Mouse (Mus musculus): ENCODE data around the gene Pde4d. TPM values are rescaled to one million over a fixed set of nuclear protein-coding genes. Genes with fewer than 3 reads are reported as not detected.

Pde4d gene
- total RNA-seq, 2 experiments from 2014 or later, result 37.4 to 43.6 TPM

DNA sequence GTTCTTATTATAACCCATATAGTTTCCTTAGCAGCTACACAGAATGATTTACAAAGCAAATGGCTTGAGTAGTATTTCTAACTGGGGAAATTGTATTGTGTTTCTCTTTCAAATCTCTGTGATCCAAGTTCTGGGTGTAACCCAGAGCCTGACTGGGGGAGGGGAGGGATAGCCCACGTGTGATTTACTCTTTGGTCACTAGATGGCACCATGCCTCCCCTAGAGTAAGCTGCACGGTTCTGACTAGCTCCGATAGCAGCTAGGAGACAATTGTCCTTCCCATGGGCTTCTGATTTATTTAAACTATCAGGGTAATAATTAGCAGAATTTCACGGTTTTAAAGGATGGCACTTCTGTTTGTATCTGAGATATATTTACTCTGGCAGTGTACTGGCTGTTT lies 893.8 kb downstream of the Pde4d start:
- DNase-seq, result peak; percentile 67 to 72
- intact Hi-C loops (cut with DNase I), result loop anchor here (1.0 to 10.0 kb wide), 5 partner anchors 114 to 391 kb away; no protein-coding TSS in a partner anchor

DNA sequence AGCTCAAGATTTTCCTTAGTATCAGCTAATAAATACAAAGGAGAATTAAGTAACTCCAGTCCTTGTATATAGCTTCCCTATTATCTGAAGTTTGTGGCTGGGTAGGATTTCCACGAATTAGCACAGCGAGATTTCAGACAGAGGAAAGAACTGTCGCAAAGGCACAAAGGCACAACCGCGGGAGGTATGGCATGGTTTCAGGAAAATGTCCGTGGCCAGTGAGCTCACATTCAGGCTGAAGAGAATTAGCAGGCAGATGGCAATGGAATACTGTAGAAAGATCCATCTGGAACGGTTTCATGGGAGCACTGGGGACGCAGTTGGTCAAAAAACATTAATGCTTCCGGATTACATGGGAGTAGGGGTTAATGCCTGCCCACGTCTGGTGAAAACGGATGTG lies 898.0 kb downstream of the Pde4d start:
- intact Hi-C loops (cut with DNase I), result loop anchor here (5.0 to 10.0 kb wide), 2 partner anchors 95 to 387 kb away; no protein-coding TSS in a partner anchor
- DNase-seq, result no peak

- intact Hi-C loops (cut with DNase I), result loop anchor here (5.0 to 10.0 kb wide), 2 partner anchors 94 to 386 kb away; no protein-coding TSS in a partner anchor
- no peak for DNase-seq
These were observed 898.6 kb downstream of the Pde4d start for GRCm38 (mm10) chr13:109348316-109348715.

- no peak for DNase-seq
- intact Hi-C loops (cut with DNase I), result no loop called here
These were observed 900.4 kb downstream of the Pde4d start for GRCm38 (mm10) chr13:109350100-109350499.

DNA sequence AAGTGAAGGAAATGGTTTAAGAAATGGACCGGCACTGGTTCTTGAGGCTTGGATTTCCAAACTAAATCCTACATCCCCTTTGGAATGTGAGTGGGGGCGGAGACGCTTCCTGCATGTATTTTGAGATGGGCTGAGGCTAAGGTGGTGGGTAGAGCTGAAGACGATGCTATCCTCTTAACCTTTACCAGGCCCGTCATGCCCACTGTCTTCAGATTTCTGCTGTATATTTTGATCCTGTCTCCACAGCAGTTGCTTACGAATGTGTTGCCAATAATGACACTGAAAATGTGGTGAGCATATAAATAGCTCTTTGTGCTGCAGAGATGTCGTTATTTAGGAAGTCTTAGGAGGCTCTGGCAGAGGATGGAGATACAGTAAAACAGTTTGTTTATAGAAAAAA lies 904.3 kb downstream of the Pde4d start:
- DNase-seq, result no peak
- intact Hi-C loops (cut with DNase I), result no loop called here

GRCm38 (mm10) chr13:109356252-109356651 lies 906.5 kb downstream of the Pde4d start:
- intact Hi-C loops (cut with DNase I), result no loop called here
- DNase-seq, result no peak

DNA sequence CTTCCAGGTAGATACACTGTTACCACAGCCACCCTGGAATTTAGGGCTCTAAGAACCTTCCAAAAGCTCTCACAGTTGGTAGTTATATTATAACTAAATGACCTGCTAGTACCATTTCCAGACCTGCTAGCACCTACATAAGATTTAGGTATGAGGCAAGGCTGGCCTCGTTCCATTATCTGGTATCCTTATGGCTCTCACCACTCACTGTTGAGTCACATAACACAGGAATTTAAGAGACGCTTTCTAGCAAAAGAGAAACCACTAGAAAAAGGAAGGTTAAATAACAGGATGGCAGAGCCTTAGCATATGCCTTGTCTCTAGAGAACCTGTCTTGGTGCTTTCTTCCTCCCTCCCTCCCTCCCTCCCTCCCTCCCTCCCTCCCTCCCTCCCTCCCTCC lies 910.2 kb downstream of the Pde4d start:
- intact Hi-C loops (cut with DNase I), result no loop called here
- DNase-seq, result no peak

DNA sequence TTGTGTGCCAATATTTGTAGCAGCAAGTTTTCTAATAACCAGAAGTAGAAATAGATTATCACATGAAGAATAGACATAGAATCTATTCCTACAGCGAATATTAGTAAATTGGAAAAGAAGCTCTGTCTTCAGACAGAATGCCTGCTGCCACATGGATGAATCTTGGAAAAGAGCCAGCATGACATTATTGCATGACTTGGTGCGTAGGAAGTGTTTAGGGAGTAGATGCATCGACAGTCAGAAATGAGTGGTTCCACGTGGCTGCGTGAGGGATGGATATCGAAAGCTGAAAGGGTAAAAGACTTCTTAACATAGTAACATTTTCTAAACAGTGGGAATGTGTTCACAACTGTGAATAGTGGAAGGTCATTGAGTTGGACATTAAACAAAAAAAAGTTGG lies 912.6 kb downstream of the Pde4d start:
- intact Hi-C loops (cut with DNase I), result no loop called here
- no peak for DNase-seq

- no peak for DNase-seq
- intact Hi-C loops (cut with DNase I), result no loop called here
These were observed 924.7 kb downstream of the Pde4d start for GRCm38 (mm10) chr13:109374465-109374864.

GRCm38 (mm10) chr13:109376681-109377080 lies 926.9 kb downstream of the Pde4d start:
- intact Hi-C loops (cut with DNase I), result no loop called here
- DNase-seq, result no peak

GRCm38 (mm10) chr13:109380149-109380548 lies 930.4 kb downstream of the Pde4d start:
- intact Hi-C loops (cut with DNase I), result no loop called here
- DNase-seq, result no peak

DNA sequence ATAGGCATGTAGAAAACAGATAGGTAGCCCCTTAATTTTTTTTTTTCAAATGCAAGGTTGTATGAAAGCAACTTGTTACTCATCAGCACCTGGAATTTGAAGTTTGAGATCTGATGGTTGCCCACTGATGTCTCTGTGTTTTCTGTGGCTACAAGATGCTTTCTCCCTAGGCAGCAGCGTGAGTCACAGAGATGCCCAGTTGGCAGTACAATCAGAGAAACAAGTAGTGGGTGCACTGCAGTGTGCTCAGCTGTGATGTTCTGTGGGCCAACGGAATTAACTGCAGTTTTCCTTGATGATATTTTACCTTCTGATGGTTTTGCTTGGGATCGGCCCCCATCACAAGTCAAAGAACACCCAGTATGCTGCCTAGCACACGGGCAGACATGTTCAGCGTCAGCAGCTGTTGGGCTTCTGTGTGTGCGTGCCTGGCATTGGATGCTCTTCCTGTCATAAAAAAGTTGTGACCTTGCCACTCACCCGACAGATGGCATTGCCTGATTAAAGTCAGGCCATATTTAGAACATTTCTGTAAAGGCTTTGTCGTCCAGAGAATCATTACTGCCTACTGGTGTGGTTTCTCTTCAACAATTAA lies 939.0 kb downstream of the Pde4d start:
- DNase-seq, result no peak
- intact Hi-C loops (cut with DNase I), result no loop called here

- no peak for DNase-seq
- intact Hi-C loops (cut with DNase I), result no loop called here
These were observed 952.6 kb downstream of the Pde4d start for GRCm38 (mm10) chr13:109402396-109402795.

GRCm38 (mm10) chr13:109402936-109403335 lies 953.2 kb downstream of the Pde4d start:
- intact Hi-C loops (cut with DNase I), result no loop called here
- DNase-seq, result no peak

GRCm38 (mm10) chr13:109406341-109406740 lies 956.6 kb downstream of the Pde4d start:
- intact Hi-C loops (cut with DNase I), result no loop called here
- no peak for DNase-seq

DNA sequence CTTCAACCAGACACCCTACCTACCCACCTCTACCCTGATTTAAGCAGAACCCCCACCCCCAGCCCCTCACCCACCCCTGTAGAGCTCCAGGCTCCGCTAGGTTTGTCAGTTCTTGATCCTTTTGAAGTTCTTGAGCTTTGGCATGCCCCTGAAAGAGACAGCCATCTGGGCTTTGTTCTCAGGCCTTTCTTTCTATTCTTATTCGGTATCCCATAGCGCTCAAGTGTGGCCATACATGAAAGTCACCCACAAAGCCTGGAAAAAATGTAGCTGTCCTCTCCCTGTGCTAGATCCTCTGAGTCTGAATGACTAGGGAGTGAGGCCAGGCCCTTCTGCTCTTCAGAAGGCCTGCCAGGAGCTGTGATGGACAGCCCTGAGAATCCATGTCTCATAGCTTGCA lies 957.6 kb downstream of the Pde4d start:
- DNase-seq, result no peak
- intact Hi-C loops (cut with DNase I), result no loop called here

- intact Hi-C loops (cut with DNase I), result loop anchor here (2.0 kb wide), 1 partner anchor 20 kb away; no protein-coding TSS in a partner anchor
- DNase-seq, result no peak
These were observed 970.7 kb downstream of the Pde4d start for GRCm38 (mm10) chr13:109420426-109420825.

- intact Hi-C loops (cut with DNase I), result no loop called here
- DNase-seq, result no peak
These were observed 975.2 kb downstream of the Pde4d start for GRCm38 (mm10) chr13:109424906-109425305.

GRCm38 (mm10) chr13:109425548-109425947 lies 975.8 kb downstream of the Pde4d start:
- no peak for DNase-seq
- intact Hi-C loops (cut with DNase I), result no loop called here

DNA sequence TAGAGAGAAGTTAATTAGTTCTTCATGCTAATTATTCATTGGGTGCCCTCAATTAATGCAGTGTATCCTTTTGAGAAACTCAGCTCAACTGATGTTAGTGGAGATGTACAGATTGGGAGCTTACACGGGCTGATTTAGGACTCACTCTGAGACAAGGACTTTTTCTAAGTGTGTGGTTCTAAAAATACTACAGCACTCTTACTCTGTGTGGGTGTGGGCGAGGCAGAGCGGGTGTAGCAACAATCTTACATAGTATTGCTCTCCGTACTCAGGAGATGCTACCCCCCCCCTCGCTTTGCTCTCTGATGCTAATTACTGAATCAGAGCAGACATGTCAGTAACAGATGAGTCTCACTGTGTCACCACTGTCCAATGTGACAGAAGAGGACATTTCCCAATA lies 976.3 kb downstream of the Pde4d start:
- no peak for DNase-seq
- intact Hi-C loops (cut with DNase I), result no loop called here

DNA sequence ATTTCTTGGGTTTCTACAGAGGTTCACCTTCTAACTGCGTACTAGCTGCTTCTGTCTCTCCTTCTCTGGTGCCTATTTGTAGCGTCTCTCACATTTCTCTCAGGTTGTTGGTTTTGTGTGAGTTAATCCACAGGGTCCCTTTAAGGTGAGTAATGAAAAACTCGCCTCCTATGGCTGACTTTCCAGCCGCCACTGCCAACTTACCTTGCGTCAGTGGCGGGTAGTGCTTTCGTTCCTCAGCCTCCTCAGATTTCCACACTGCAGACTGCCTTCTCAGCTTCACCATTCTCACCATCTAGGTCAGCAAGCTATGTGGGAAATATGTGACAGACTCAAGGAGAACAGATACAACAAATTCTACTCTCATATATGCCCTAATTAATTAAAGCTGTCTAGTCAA lies 977.8 kb downstream of the Pde4d start:
- intact Hi-C loops (cut with DNase I), result no loop called here
- no peak for DNase-seq

GRCm38 (mm10) chr13:109429544-109429943 lies 979.8 kb downstream of the Pde4d start:
- intact Hi-C loops (cut with DNase I), result no loop called here
- DNase-seq, result no peak

DNA sequence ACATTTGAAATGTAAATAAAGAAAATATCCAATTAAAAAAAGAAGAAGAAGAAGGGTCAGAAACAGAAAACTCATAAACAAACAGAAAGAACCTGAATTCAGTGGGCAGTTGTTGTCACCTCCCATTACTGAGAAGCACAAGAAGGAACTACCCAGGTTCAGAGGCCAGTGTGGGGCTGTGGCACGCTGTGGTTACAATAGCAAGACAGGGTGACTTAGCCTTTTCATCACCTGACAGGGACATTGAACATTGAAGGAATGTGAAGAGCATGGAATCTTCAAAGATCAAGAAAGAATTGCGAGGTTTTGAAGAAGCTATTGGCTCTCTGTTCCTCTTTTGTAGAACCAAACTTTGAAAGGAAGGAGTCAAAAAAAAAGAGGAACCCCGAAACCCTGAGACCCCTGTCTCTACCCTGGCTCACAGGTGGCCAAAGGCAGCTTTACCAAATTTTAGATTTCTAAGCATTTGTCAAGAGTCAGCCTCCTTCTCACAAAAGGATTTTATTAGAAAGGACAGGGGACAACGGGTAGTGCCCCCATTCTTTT lies 987.6 kb downstream of the Pde4d start:
- DNase-seq, result no peak
- intact Hi-C loops (cut with DNase I), result no loop called here

Data from heart, postnatal 36 days (tissue).